Mouse (Mus musculus) stomach, embryonic 14.5 days (tissue): ENCODE data around the gene Enpp3. TPM values are rescaled to one million over a fixed set of nuclear protein-coding genes. Genes with fewer than 3 reads are reported as not detected.

Experiments used
- ATAC-seq: fragments of 200-750 bp; cut with Nextera tagmentation; 2 replicates; pipeline ENCODE4 v1.8.0; 2017; ENCODE audit warnings: low read depth, moderate TSS enrichment; ENCODE audit not compliant: insufficient number of reproducible peaks, insufficient read depth, low FRiP score
- H3K27ac ChIP-seq: fragments of 300-500 bp; sonication (generic); 2 replicates; pipeline ENCODE4 v1.5.1; 2014; ENCODE audit warnings: mild to moderate bottlenecking, low read length, moderate library complexity, mixed read lengths
- H3K27me3 ChIP-seq: fragments of 300-500 bp; sonication (generic); 2 replicates; pipeline ENCODE4 v1.6.1; 2014; ENCODE audit warnings: low read length, control low read depth, mixed read lengths; ENCODE audit not compliant: control insufficient read depth, insufficient read depth
- H3K36me3 ChIP-seq: fragments of 300-500 bp; sonication (generic); 2 replicates; pipeline ENCODE4 v1.6.1; 2014; ENCODE audit warnings: mild to moderate bottlenecking, control low read depth, low read length, moderate library complexity, mixed read lengths; ENCODE audit not compliant: control insufficient read depth, insufficient read depth
- H3K4me1 ChIP-seq: fragments of 300-500 bp; sonication (generic); 2 replicates; pipeline ENCODE4 v1.6.1; 2014; ENCODE audit warnings: low read length, control low read depth, mixed read lengths; ENCODE audit not compliant: control insufficient read depth, insufficient read depth
- H3K4me2 ChIP-seq: fragments of 300-500 bp; sonication (generic); replicated peaks from 2 replicates; pipeline ENCODE4 v1.6.1; 2014; ENCODE audit warnings: low read depth, low read length, control low read depth
- H3K4me3 ChIP-seq: fragments of 300-500 bp; sonication (generic); 2 replicates; pipeline ENCODE4 v1.5.1; 2014; ENCODE audit warnings: low read depth, low read length, control low read depth
- H3K9ac ChIP-seq: fragments of 300-500 bp; sonication (generic); replicated peaks from 2 replicates; pipeline ENCODE4 v1.6.1; 2014; ENCODE audit warnings: low read depth, mild to moderate bottlenecking, control low read depth, low read length, moderate library complexity, mixed read lengths
- H3K9me3 ChIP-seq: fragments of 300-500 bp; sonication (generic); 2 replicates; pipeline ENCODE4 v1.6.1; 2016; ENCODE audit warnings: low read depth, low read length, control low read depth; ENCODE audit not compliant: control insufficient read depth
- WGBS: fragments of 180-500 bp; shearing (Covaris S2); extraction: QIAGEN DNeasy Blood & Tissue Kit; methylation state at CpG from one replicate; pipeline ENCODE4 v1.1.7; 2014; 5-methylcytosine and 5-hydroxymethylcytosine counted together
- polyA plus RNA-seq: library from polyadenylated mRNA; unstranded; fragments of >200 nt; fragmentation: Nextera tagmentation; extraction: Ambion mirVana; gene quantifications from 2 replicates; pipeline ENCODE4 v1.2.1, GENCODE M21; 2014

Gene Enpp3
- polyA plus RNA-seq, 1 experiment from 2014 or later: 9.1 TPM

DNA sequence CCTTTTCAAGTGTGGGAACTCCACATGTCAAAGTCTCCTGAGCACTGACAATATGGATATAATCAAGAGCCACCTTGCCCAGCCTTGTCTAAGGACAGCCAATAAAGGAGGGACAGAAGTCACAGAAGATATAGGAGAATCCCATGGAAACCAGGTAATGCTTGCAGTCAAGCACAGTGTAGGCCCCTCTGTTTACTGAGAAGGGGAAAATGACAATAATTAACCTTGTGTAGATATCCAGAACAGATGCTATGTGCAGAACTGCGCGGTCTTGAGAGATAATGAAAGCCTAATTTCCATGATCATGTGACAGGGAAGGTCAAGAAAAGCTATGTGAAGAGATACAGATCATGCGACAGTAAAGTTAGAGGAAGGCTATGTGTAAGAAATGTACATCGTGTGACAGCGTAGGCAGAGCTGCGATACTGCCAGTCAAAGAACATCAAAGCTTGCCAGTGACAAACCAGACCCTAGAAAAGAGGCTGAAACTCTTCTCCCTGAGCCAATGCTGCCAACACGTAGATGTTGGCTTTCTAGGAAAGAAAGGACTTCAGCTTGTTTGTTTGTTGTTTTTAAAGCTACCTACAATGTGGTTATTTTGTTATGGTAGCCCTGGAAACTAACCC is 17.1 kb downstream of the Enpp3 start:
- Histone ChIP-seq H3K4me1 (peaks cover 5% of the 10 kb centered on the region; the same call in 1 of the 2 replicates), H3K9me3 (no peaks in the 10 kb centered on the region), H3K4me2 (no peak overlapping the region), H3K36me3 (no peaks in the 10 kb centered on the region), H3K27me3 (no peaks in the 10 kb centered on the region), H3K4me3 (no peak overlapping the region), H3K27ac (no peak overlapping the region), H3K9ac (no peak overlapping the region)
- 76% methylated on average over 7 of the region's 7 CpGs for WGBS
- no peak for ATAC-seq

DNA sequence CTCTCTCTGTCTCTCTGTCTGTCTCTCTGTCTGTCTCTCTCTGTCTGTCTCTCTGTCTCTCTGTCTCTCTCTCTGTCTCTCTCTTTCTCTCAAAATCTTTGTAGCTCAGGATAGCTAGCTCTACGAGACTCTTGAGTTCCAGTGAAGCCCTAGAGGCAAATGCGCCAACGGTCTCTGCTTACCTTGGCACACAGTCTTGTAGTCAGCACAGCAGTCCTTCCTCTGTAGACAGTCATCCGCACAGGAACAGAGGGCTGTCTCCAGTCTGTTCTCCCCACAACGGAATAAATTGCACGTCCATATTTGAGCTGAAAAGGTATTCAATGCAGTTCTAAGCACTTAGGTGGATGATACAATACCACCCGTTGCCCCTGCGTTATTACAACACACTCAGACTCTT is 18.0 kb downstream of the Enpp3 start:
- Histone ChIP-seq H3K27me3 (no peaks in the 10 kb centered on the region), H3K9me3 (no peaks in the 10 kb centered on the region), H3K9ac (no peak overlapping the region), H3K4me1 (peaks cover 5% of the 10 kb centered on the region; the same call in 1 of the 2 replicates), H3K4me2 (no peak overlapping the region), H3K27ac (no peak overlapping the region), H3K36me3 (no peaks in the 10 kb centered on the region), H3K4me3 (no peak overlapping the region)
- 88% methylated on average over 8 of the region's 8 CpGs for WGBS
- ATAC-seq: no peak

DNA sequence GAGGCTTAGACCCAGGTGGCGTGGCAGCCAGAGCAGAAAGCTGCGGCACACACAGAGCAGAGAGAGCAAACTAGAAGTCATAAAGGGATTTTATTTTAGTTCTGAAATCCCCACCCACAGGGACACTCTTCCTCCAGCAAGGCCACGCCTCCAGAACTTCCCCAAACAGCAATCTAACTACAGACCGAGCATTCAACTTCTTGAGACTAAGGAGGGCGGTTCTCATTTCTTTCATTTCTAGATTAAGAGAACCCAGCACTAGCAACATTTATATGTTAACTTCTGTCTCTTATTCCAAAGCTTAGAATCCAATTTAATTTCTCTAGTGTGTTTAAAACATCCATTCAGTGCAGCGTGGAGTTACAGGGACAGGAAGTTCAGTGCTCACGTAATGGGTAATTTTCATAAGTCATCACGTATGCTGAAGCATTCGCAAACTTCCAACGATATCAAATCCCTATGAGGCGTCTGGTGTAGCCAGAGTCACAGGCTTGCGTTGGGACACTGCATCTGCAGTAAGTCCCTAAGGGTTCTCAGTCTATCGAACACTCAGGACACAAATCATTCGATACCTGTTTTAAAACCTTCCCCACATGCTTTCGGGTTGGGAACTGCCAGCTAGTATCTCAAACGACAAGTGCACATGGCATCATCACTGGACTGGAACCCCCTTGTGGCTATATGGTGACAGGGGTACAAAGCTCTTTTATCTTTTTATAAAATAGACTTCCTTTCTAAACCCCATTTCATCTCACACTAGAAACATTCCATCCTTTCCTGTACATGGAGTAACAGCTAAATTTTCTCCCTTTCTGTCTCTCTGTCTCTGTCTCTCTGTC is 18.7 kb downstream of the Enpp3 start:
- Histone ChIP-seq H3K4me2 (no peak overlapping the region), H3K27me3 (no peaks in the 10 kb centered on the region), H3K27ac (peak overlapping the region; percentile 74), H3K9ac (no peak overlapping the region), H3K4me1 (peaks cover 5% of the 10 kb centered on the region; the same call in 1 of the 2 replicates), H3K36me3 (no peaks in the 10 kb centered on the region), H3K4me3 (no peak overlapping the region), H3K9me3 (no peaks in the 10 kb centered on the region)
- 63% methylated on average over 16 of the region's 16 CpGs for WGBS
- peak; percentile 46; the same call in 1 of the 2 replicates for ATAC-seq

DNA sequence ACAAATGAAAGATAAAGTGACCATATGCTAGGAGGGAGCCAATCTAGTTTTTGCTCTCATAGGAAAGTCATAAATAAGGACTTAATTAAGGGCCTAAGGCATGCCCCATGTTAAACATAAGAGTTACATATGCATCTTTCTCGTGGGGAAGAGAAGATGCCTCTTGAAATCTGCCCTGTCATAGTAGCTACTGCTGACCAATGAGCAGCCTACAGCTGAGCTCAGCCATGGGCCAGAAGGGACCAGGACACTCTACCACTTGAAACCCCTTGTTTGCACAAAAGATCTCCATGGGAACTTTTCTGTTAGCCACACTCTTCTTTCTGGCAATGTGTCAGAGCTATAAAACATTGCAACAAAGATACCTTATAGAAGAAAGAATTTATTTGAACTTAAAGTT is 19.4 kb downstream of the Enpp3 start:
- no peak for ATAC-seq
- H3K27me3 ChIP-seq: no peaks in the 10 kb centered on the region
- H3K4me3 ChIP-seq: no peak overlapping the region
- no peaks in the 10 kb centered on the region for H3K9me3 ChIP-seq
- H3K4me2 ChIP-seq: no peak overlapping the region
- no peak overlapping the region for H3K9ac ChIP-seq
- WGBS: 33% methylated on average over 1 of the region's 1 CpGs
- H3K36me3 ChIP-seq: no peaks in the 10 kb centered on the region
- H3K4me1 ChIP-seq: peaks cover 5% of the 10 kb centered on the region; the same call in 1 of the 2 replicates
- peak overlapping the region; percentile 74 for H3K27ac ChIP-seq

DNA sequence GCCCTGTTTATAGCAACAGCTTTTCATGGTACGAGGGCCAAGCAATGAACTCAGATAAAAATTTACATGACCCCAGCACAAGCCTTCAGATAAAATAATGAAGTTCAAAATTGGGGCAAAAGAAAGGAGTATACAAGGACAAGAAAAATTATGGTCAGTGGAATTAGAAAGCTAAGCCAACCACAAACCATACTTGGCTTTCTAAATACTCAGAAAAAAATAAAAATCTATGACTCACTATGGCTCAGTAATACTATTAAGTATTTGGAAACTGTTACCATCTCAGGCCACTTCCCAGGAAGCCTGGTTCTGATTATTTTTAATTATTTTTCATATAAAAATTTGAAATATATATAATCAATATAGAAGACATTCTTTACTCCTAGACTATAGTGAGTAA is 19.8 kb downstream of the Enpp3 start:
- no peak overlapping the region for H3K27ac ChIP-seq
- H3K4me2 ChIP-seq: no peak overlapping the region
- no peaks in the 10 kb centered on the region for H3K9me3 ChIP-seq
- ATAC-seq: no peak
- no peak overlapping the region for H3K4me3 ChIP-seq
- H3K36me3 ChIP-seq: no peaks in the 10 kb centered on the region
- H3K27me3 ChIP-seq: no peaks in the 10 kb centered on the region
- peaks cover 5% of the 10 kb centered on the region; the same call in 1 of the 2 replicates for H3K4me1 ChIP-seq
- H3K9ac ChIP-seq: no peak overlapping the region
- 35% methylated on average over 1 of the region's 1 CpGs for WGBS

DNA sequence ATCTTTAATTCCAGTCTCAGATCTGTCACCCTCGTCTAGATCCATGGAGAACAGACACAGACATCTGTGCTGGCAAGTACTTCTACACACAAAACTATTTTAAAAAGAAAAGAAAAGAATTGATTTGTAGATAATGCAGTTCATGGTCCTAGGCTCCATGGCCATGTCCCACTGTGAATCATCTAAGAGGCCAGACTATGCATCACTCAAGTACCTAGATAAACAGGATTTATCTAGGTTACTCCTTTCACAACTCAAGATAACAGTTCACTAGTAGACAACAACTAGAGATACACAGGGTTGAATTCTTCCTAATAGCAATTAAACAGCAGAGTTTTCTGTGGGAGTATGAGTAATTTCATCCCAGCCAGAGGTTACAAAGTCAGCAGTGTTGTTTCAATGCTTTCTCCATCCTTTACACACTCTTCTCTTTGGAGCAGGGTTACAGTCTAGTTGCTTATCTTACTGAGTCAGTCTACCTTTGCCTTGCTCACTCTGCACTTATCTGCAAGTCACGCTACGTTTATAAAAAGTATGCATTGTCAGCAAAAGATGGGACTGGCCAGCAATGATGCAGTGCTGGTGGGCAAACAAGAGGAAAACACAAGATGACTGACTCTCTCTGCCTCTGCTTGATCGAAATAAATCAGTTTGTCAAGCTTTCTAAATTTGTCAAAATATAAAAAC is 20.5 kb downstream of the Enpp3 start:
- no peak overlapping the region for H3K9ac ChIP-seq
- no peak overlapping the region for H3K4me3 ChIP-seq
- no peak overlapping the region for H3K27ac ChIP-seq
- no peaks in the 10 kb centered on the region for H3K27me3 ChIP-seq
- ATAC-seq: no peak
- no peaks in the 10 kb centered on the region for H3K36me3 ChIP-seq
- WGBS: 60% methylated on average over 4 of the region's 4 CpGs
- H3K4me2 ChIP-seq: no peak overlapping the region
- no peaks in the 10 kb centered on the region for H3K9me3 ChIP-seq
- peaks cover 5% of the 10 kb centered on the region; the same call in 1 of the 2 replicates for H3K4me1 ChIP-seq

DNA sequence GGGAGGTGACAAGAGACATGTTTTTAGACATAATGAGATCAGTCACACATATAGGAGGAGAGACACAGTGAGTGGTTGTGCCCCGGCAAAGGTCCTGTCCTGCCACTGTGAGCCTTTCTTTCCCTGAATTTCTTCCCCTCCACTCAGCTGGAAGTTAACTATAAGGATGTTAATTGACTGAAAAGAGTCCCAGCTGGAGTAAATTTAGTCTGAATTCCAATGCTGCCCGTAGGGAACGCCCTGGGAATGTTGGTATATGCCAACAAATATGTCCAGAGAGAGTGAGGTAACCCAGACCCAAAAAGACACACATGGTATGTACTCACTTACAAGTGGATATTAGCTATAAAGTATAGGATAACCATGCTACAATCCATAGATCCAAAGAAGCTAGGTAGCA is 23.1 kb downstream of the Enpp3 start:
- Histone ChIP-seq H3K9ac (no peak overlapping the region), H3K9me3 (no peaks in the 10 kb centered on the region), H3K4me1 (peaks cover 5% of the 10 kb centered on the region; the same call in 1 of the 2 replicates), H3K36me3 (no peaks in the 10 kb centered on the region), H3K27ac (no peak overlapping the region), H3K4me3 (no peak overlapping the region), H3K4me2 (no peak overlapping the region), H3K27me3 (no peaks in the 10 kb centered on the region)
- no peak for ATAC-seq
- WGBS: 80% methylated on average over 3 of the region's 3 CpGs

DNA sequence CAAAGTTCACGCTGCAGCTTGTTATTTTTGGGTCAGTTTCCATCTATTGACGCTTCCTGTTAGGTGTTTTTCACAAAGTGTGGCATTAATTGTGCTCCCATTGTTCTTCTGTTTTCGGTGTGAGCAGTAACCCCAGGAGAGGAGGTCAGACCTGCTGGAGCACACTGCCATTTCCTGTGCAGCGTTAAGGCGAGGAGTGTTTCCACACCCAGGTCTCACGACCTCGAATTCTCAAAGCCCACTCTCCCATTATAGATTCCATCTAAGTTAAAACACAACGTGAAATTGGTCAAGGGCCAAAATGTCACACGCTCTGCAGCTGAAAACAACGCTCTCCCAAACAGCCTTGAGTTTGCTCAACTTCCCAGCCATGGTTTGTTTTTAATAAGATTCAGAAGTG is 32.0 kb downstream of the Enpp3 start:
- 55% methylated on average over 10 of the region's 10 CpGs for WGBS
- Histone ChIP-seq H3K27ac (peak overlapping the region; percentile 28; the same call in 1 of the 2 replicates), H3K4me2 (no peak overlapping the region), H3K4me1 (no peaks in the 10 kb centered on the region), H3K27me3 (no peaks in the 10 kb centered on the region), H3K9ac (no peak overlapping the region), H3K36me3 (no peaks in the 10 kb centered on the region), H3K4me3 (no peak overlapping the region), H3K9me3 (no peaks in the 10 kb centered on the region)
- ATAC-seq: no peak
